Mouse (Mus musculus) intestine, postnatal 0 days (tissue): ENCODE data around the gene Gm10715. TPM values are rescaled to one million over a fixed set of nuclear protein-coding genes. Genes with fewer than 3 reads are reported as not detected.
"Not testable (repeated sequence)": the region's sequence is repeated elsewhere in the genome, so short reads cannot be mapped to it uniquely, and the experiment has no call there.

Experiments
- ATAC-seq: fragments of 200-750 bp; cut with Nextera tagmentation; 2 replicates; pipeline ENCODE4 v1.8.0; 2017; ENCODE audit warnings: mild to moderate bottlenecking, moderate TSS enrichment, moderate library complexity
- H3K27ac ChIP-seq: fragments of 300-500 bp; sonication (generic); 2 replicates; pipeline ENCODE4 v1.5.1; 2014; ENCODE audit warnings: mild to moderate bottlenecking, low read depth, low read length, moderate library complexity
- H3K27me3 ChIP-seq: fragments of 300-500 bp; sonication (generic); replicated peaks from 2 replicates; pipeline ENCODE4 v1.6.1; 2014; ENCODE audit warnings: low read length, mixed read lengths; ENCODE audit not compliant: control insufficient read depth, insufficient read depth
- H3K36me3 ChIP-seq: fragments of 300-500 bp; sonication (generic); 2 replicates; pipeline ENCODE4 v1.6.1; 2014; ENCODE audit warnings: mild to moderate bottlenecking, moderate library complexity; ENCODE audit not compliant: control insufficient read depth, insufficient read depth
- H3K4me1 ChIP-seq: fragments of 300-500 bp; sonication (generic); replicated peaks from 2 replicates; pipeline ENCODE4 v1.6.1; 2014; ENCODE audit warnings: antibody characterized with exemption, low read length, mixed read lengths; ENCODE audit not compliant: control insufficient read depth, insufficient read depth
- H3K4me2 ChIP-seq: fragments of 300-500 bp; sonication (generic); replicated peaks from 2 replicates; pipeline ENCODE4 v1.6.1; 2014; ENCODE audit warnings: low read depth, mild to moderate bottlenecking, moderate library complexity
- H3K4me3 ChIP-seq: fragments of 300-500 bp; sonication (generic); 2 replicates; pipeline ENCODE4 v1.5.1; 2014; ENCODE audit warnings: low read depth, low read length
- H3K9ac ChIP-seq: fragments of 300-500 bp; sonication (generic); 2 replicates; pipeline ENCODE4 v1.6.1; 2014; ENCODE audit warnings: mild to moderate bottlenecking, low read depth, low read length
- H3K9me3 ChIP-seq: fragments of 300-500 bp; sonication (generic); 2 replicates; pipeline ENCODE4 v1.6.1; 2016; ENCODE audit warnings: mixed run types; ENCODE audit not compliant: control insufficient read depth
- WGBS: fragments of 180-500 bp; shearing (Covaris S2); extraction: QIAGEN DNeasy Blood & Tissue Kit; methylation state at CpG from one replicate; pipeline ENCODE4 v1.1.7; 2014; 5-methylcytosine and 5-hydroxymethylcytosine counted together
- microRNA-seq: library from miRNA; unstranded; fragments of <30 nt; microRNA quantifications from one replicate; pipeline ENCODE4, GENCODE M21; 2016
- polyA plus RNA-seq: library from polyadenylated mRNA; unstranded; fragments of >200 nt; fragmentation: Nextera tagmentation; extraction: Ambion mirVana; gene quantifications from 2 replicates; pipeline ENCODE4 v1.2.1, GENCODE M21; 2015

Gm10715 gene
- polyA plus RNA-seq, 1 experiment from 2014 or later = not detected

DNA sequence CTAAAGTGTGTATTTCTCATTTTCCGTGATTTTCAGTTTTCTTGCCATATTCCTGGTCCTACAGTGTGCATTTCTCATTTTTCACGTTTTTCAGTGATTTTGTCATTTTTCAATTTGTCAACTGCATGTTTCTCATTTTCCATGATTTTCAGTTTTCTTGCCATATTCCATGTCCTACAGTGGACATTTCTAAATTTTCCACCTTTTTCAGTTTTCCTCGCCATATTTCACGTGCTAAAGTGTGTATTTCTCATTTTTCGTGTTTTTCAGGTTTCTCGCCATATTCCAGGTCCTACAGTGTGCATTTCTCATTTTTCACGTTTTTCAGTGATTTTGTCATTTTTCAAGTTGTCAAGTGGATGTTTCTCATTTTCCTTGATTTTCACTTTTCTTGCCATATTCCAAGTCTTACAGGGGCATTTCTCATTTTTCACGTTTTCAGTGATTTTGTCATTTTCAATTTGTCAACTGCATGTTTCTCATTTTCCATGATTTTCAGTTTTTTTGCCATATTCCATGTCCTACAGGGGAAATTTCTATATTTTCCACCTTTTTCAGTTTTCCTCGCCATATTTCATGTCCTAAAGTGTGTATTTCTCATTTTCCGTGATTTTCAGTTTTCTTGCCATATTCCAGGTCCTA, 5.9 kb upstream of the Gm10715 start:
- not testable (repeated sequence) for ATAC-seq, H3K9me3 ChIP-seq, H3K4me2 ChIP-seq, H3K36me3 ChIP-seq, H3K9ac ChIP-seq, H3K27ac ChIP-seq, H3K4me1 ChIP-seq, H3K4me3 ChIP-seq, H3K27me3 ChIP-seq
- 65% methylated on average over 2 of the region's 10 CpGs for WGBS

GRCm38 (mm10) chr9:3034299-3034698, 2.4 kb upstream of the Gm10715 start, which contains the start of gene Gm17535:
Gm17535 (plus strand) TSS chr9:3034599.
- H3K4me1 ChIP-seq, H3K4me2 ChIP-seq, H3K9ac ChIP-seq, H3K4me3 ChIP-seq, H3K27ac ChIP-seq, H3K27me3 ChIP-seq, ATAC-seq, H3K9me3 ChIP-seq, H3K36me3 ChIP-seq: not testable (repeated sequence)
- WGBS = no CpG with 5 or more reads among the region's 8 CpGs

GRCm38 (mm10) chr9:3038161-3038560, 1.5 kb downstream of the Gm10715 start:
- not testable (repeated sequence) for H3K4me2 ChIP-seq, ATAC-seq, H3K4me1 ChIP-seq, H3K4me3 ChIP-seq, H3K27ac ChIP-seq, H3K9ac ChIP-seq, H3K9me3 ChIP-seq, H3K27me3 ChIP-seq, H3K36me3 ChIP-seq
- WGBS = 62% methylated on average over 4 of the region's 4 CpGs

Small RNA genes within 50 kb of the gene (microRNA-seq; reads per million reads assigned to microRNA genes)
- gene Mir101c = not detected

Other genes starting within 250 kb of the Gm10715 start
- not detected in 2 replicates for gene Gm10722, start 36.0 kb upstream of the Gm10715 start, polyA plus RNA-seq
- not detected in 2 replicates for gene Gm11168, start 33.5 kb upstream of the Gm10715 start, polyA plus RNA-seq
- gene Gm10721, start 23.7 kb upstream of the Gm10715 start, polyA plus RNA-seq = not detected in 2 replicates
- not detected in 2 replicates for gene Gm10720, start 21.2 kb upstream of the Gm10715 start, polyA plus RNA-seq
- gene Gm10719, start 19.5 kb upstream of the Gm10715 start, polyA plus RNA-seq = 0.50 TPM in 1 of 2 replicates, not detected in the other
- gene Gm10718, start 13.3 kb upstream of the Gm10715 start, polyA plus RNA-seq = 0.41 and 0.43 TPM in 2 replicates
- 0.25 and 0.29 TPM in 2 replicates for gene Gm10717, start 11.5 kb upstream of the Gm10715 start, polyA plus RNA-seq
- gene Gm17535, start 2.3 kb upstream of the Gm10715 start, polyA plus RNA-seq = not detected in 2 replicates